Mouse (Mus musculus): Measurements from ENCODE around the gene Gatad2a. TPM values are rescaled to one million over a fixed set of nuclear protein-coding genes. Genes with fewer than 3 reads are reported as not detected.

The Gatad2a gene
- total RNA-seq, 2 experiments from 2014 or later: 30.7 TPM

DNA sequence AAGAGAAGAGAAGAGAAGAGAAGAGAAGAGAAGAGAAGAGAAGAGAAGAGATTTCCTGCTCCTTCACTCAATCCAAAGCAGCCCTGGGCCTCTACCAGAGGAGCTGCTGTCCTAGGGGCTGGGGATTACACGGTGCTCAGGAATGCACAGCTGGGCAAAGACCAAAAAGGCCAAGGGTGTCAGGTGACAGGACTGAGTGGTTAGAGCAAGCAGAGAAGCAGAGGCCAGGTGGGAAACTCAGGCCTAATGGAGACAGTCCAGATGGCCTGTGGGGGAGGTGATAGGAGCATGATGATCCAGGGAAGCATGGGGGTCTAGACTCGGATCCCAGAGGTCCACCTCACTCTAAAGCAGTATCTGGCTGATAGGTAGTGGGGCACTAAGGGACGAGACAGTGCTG is 56.6 kb downstream of the Gatad2a start:
- DNase-seq (ENCODE audit: extremely low spot score in 1 of 2, low spot score in 1 of 2): no peak

DNA sequence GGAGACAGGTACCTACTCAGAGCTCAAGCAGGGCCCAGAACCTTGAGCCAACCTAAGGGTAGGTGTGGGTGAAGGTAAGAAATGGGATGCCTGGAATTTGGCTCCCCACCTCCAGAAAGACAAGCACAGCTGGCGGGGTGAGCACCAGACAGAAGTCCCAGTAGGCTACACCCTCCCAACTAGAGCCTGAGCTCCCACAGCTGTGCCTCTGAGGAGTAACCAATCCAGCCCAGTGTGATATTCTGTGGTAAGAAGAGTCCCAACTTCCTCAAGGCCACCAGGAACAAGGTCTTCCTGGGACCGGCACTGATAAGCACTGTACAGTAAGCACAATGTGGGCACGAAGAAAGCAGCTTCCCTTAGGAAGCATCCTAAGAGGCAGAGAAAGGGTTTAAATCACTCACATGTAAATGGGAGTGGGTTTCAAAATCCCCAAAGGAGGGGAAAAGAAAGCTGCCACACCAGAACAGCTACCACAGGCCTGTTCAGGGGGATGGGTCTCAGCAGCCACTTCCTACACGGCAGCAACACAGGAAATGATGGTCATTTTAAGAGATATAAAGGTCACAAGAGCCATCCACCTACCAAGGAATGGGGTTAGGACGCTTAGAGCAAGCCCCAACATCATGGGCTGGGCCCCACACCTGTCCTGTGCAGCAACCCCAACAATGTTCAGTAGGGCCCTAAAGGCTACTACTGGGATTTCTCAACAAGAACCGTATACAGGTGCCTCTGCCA is 57.8 kb downstream of the Gatad2a start:
- no peak for DNase-seq (ENCODE audit: extremely low spot score in 1 of 2, low spot score in 1 of 2)

DNA sequence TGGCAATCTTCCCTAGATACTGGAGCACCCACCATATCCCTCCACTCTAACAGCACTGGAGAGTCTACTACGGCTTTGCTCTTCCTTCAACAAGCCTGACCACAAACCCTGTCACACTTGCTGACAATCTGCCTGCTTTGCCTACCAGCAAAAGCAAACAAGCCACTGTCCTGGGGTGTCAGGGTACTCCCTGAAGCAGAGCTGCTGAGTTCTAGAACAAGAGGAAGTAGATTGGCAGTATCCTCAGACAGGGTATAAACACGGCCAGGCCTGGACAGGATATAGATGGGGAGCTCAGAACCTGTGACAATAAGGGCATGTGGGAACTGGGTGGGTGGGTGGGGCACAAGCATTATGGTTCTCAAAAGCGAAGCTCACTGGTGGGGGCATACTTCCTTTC is 58.7 kb downstream of the Gatad2a start:
- no peak for DNase-seq (ENCODE audit: extremely low spot score in 1 of 2, low spot score in 1 of 2)

DNA sequence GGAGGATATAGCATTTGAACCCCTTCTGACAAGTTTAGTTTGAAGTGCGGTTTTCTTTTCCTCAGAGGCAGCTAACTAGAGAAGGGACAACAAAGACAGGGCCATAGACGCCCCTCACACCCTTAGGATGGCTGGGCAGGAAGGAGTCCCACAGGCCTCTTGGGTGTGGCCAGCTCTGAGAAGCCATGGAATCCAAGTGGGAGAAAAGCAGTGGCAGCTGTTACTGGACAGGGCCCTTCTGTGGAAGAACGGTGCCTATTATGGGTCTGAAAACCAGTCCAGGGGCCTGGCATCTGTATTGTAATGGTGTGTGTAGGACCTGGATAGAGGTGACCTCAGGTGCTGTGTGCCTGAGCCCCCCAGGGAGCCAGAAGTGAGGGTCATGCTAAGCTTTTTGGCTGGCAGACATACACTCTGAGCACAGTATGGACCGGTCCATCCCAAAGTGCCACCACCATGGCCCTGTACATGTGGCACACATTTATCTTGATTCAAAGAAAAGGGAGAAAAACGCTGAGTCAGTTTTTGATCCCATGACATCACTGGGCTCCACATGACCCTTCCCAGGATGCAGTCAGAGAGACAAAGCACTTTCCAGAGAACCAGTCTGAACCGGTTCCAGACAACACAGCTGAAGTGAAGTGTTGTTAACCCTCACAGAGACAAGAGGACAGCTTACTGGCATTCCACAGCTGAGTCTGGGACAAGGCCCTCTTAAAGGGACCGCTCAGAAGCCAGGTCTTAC is 60.0 kb downstream of the Gatad2a start:
- no peak for DNase-seq (ENCODE audit: extremely low spot score in 1 of 2, low spot score in 1 of 2)

DNA sequence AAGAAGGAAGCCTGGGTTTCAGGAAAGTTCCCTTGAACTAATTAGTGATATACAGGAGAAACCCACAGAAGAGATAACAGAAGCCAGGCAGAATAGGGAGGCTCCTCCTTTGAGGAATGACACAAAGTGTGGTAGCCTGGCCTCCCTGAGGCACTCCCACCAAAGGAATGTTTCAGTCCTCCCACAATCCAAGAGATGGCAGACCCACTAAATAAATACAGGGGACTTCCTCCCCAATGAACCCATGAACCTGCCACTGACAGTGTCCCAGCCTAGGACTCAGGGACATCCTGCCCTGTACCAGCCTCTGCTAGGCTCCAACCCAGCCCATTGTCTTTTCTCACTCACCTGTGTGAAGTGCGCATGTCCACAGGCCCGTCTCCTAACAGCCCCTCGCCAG is 60.8 kb downstream of the Gatad2a start:
- no peak for DNase-seq (ENCODE audit: extremely low spot score in 1 of 2, low spot score in 1 of 2)

DNA sequence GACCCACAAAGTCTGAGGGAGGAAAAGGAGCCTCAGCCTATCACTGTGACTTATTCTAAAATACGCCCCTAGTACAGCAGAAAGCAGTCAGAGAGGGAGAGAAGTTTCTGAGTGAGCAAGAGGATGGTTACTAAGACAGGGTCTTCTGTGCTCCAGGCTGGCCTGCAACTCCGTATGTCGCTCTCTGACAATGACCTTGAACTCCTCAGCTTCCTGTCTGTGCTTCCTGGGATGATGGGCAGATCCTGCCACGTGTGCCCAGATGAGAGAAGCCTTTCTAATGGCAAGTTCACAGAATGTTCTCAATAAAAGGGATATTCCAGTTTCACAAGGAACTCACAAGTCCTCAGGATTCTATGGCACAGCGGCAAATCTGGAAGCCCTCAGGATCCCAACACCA is 61.6 kb downstream of the Gatad2a start:
- no peak for DNase-seq (ENCODE audit: extremely low spot score in 1 of 2, low spot score in 1 of 2)

DNA sequence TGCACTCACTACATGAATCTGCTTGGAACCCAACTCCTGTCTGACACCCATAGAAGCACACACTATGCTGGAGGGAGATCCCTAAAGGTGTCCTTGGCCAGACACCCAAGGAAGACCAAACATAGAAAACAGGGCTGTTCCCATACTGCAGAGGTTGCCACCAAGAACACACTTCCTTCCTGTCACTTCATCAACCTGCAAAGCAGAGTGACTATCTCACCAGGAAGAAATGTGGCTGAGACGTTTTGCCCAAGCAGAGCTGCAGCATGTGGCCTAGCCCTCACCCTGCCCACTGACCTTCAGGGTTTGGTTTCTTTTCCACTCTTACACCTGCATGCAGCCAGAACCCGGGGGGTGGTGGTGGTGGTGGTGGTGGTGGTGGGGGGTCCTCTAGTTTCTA is 62.4 kb downstream of the Gatad2a start:
- no peak for DNase-seq (ENCODE audit: extremely low spot score in 1 of 2, low spot score in 1 of 2)

DNA sequence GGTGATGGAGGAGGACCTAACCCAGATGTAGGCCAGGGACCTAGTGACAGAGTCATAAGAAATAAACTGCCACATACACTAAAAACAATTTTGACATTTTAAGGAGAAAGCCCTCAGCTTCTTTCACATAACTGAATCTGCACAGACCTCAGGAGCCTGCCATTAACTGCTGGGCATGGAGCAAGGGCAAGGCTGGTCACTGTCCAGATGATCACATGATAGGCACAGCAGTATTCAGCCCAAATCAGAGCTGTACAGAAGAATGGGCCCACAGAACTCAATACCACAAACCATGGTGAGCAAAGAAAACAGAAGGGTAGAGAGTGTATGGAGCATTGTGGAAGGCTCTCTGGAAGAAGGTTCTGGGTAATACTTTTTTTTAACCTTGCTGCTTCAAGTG is 69.3 kb downstream of the Gatad2a start:
- no peak for DNase-seq (ENCODE audit: extremely low spot score in 1 of 2, low spot score in 1 of 2)

DNA sequence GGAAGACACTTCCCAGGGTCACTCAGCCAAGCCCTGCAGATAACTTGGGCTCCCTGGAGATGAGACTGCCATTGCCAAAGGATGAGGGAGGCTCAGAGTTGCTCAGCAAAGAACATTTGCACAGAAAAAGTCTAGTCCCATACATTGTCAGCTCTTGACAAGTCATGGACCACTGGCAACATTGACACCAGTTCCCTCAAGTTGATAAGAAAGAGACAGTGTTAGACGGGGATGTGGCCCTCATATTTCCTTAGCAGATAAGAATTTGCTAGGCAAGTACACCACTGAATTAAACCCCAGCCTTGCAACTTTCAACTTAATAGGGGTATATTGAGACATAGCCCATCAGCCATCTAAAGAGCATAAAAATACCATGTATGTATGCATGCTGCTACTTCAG is 72.2 kb downstream of the Gatad2a start:
- no peak for DNase-seq (ENCODE audit: extremely low spot score in 1 of 2, low spot score in 1 of 2)

DNA sequence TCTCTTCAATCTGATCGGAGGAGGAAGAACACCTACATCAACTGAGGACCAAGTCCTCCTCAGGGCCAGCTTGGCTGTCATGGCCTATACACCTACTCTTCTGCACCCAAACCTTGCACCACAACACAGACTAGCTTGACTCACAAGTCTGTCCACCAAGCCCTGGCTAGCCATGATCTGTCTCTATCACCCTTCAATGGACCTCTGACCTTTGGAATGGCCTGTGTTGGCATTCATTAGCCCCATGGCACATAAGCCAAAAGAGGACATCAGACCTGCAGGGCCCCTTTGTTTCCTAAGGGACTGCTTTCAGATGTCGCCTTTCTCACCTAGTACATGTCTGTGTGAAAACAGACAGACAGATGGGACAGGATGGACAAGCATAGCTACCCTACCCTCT is 75.0 kb downstream of the Gatad2a start:
- no peak for DNase-seq (ENCODE audit: extremely low spot score in 1 of 2, low spot score in 1 of 2)

DNA sequence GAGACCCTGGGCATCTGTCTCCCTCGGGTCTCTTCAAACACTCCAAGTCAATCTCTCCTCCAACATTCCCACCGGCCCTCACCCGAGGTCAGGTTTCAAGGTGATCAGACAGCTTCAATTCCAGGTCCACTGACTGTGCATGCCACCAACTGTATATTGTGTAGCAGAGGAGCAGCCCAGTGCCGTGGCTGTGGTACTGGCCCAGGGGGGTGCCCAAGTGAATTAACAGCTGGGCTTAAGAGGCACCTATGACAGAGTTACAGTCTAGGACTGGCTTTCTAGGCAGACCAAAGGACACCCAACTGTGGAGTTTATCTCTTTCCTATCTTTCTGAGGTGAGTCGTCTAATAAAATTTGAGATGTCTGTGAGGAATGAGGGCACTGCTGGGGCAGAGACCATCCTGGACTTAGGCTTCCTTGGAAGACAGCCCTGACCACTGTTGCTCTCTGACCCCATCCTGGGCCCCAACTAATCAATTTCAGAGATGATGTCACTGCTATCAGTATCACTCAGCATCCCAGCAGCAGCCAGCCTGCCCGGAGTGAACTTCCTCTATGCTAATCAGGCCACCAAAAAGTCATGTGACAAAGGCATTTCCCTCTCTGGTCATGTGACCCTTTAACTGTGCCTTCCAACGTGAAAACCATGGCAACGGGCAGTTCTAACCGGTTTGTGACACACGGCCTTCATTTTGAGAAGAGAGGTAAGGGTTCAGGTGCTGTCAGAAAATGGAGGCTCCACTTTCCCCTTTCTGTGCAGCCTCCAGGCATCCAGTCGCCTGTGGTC is 76.1 kb downstream of the Gatad2a start:
- DNase-seq (ENCODE audit: extremely low spot score in 1 of 2, low spot score in 1 of 2): no peak

DNA sequence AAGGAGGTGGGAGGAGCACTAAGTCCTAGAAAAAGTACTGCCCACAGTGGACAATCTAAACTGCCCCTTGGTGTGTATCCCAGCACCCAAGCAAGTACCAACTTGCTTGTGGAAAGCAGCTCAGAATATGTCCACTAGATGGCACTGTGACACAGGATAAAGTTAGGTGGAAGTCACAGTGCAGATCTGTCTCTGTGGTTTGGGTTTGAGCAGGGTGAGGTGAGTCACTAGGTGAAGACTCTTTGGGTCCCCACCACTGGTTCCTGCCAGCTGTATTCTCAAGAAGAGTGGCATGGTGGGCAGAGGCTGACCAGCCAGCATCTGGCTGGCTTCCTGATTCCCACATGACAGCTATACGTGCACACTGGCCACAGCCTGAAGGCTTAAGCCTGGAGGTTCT is 77.2 kb downstream of the Gatad2a start:
- peak; percentile 61 to 77 for DNase-seq (ENCODE audit: extremely low spot score in 1 of 2, low spot score in 1 of 2)

DNA sequence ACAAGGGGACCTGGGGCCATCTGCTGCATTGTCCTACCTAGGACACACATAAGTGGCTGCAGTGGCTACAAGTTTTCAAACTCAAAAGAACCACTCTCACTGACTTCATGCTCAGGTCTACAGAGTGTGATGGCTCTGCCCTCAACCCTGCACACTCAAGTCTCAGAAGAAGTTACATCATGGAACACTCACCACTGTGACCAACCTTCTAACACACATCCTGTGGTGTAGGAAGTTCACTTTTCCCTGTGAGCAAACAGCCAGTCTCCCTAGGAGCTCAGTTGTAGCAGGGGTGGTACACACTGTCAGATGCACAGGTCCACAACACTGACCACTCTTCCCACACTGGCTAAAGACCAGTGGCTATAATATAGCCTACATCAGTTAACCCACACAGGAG is 77.7 kb downstream of the Gatad2a start:
- DNase-seq (ENCODE audit: extremely low spot score in 1 of 2, low spot score in 1 of 2): no peak

DNA sequence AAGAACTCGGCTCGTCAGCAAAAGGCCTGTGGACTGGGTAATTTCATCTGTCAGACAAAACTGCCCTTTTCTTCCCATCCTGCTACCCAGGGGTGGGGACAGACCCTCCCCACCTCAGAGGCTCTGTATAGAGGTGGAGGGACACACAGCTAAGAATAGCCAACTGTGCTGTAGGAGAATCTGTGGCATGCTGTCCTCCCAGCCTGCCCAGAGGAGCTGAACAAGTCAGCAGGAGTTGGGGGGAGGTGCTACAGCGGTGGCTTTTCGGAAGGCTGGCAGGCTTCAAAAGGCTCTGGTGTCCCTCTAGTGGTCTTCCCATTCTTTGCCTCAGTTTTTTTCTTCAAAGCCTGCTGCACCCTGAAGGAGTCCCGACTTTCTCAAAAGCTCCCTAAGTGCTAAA is 80.4 kb downstream of the Gatad2a start:
- no peak for DNase-seq (ENCODE audit: extremely low spot score in 1 of 2, low spot score in 1 of 2)

DNA sequence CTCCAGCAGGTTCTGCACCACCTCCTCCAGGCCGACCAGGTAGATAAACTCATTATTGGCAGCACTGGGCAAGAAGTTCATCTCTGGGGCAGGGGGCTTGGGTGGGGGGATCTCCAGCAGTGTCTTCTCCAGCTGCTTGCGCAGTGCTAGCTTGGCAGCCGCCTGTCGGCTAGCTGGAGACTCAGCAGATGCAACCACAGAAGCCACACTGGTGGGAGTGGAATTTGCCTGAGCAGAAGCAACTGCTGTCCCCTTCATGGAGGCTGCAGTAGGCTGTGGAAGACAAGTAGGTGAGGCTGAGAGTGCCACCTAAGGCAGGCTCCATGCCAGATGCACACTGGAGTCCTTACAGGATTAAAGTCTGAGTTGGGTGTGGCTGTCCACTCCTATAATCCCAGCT is 81.7 kb downstream of the Gatad2a start:
- no peak for DNase-seq (ENCODE audit: extremely low spot score in 1 of 2, low spot score in 1 of 2)

DNA sequence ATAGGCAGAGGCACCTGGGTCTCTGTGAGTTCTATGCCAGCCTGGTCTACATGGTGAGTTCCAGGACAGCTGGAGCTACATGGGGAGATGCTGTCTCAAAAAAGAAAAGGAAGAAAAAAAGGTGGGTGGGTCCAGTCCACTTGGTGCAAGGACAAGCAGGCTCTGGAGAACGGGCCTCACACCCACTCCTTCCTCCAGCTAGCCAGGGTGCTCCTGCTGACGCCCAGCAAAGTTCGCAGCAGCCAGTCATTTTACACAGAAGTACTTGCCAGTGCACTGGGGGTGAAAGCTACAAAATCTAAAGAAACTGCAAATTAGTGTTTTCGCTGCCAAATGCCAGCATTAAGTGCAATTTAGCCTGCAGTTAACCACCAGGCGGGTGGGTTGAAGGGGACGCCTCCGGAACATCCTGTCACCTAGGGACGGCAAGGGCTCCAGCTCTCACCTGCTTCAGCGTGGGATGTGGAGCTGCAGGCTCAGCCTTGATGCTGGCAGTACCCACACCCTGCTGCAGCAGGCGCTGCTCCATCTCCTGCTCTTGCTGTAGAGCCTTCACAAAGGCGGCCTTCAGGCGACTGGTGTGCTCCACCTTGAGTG is 83.6 kb downstream of the Gatad2a start:
- DNase-seq (ENCODE audit: extremely low spot score in 1 of 2, low spot score in 1 of 2): no peak

DNA sequence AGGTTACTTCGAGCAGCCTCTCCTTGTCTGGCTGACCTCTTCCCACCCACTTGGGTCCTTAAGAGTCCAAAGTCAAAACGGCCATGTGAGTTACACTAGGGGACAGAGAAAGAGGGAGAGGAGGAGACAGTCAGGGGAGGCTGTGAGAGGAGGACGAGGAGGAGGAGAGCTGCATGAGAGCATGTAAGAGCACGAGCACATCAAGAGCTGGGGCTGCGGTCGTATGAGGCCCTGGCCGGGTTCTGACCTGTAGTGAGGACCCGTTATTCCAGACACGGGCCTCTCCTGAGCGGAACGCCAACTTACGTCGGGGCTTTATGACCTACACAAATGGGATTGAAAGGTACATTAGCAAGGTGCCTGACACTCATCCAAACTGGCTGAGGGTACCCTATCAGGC is 84.3 kb downstream of the Gatad2a start:
- no peak for DNase-seq (ENCODE audit: extremely low spot score in 1 of 2, low spot score in 1 of 2)

DNA sequence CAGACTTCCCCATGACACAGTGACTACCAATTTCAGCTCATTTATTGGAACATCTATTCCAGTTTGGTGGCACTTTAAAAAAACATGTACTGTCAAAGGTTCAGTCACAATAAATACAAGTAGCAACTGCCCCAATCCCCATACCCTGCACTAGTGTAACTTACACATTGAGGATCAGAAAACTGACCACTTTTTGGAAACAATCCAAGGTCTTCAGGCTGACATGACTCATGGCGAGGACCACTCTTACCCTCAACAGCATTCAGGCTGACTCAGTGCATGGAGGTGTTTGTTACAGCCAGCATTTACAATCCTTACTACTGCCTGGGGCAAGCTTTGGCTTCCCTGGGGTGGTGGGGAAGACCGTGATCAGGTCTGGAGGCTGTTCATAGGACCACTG is 89.1 kb downstream of the Gatad2a start:
- no peak for DNase-seq (ENCODE audit: extremely low spot score in 1 of 2, low spot score in 1 of 2)

DNA sequence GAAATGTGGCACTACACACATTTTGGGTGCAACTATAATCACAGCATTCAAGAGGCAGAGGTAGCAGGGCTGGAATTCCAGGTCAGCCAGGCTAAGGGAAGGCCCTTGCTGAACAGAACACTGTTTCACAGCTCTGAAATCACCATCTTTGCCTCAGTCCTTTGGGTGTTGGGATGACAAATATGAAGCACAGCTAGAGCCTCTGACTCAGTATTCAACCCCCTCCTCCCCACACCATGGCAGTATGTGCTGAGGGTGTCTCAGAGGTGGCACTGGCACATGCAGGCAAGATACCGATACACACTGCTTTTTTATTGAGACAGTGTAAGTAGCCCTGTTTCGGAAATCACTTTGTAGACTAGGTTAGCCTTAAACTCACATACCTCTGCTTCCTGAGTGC is 89.9 kb downstream of the Gatad2a start:
- DNase-seq (ENCODE audit: extremely low spot score in 1 of 2, low spot score in 1 of 2): no peak

DNA sequence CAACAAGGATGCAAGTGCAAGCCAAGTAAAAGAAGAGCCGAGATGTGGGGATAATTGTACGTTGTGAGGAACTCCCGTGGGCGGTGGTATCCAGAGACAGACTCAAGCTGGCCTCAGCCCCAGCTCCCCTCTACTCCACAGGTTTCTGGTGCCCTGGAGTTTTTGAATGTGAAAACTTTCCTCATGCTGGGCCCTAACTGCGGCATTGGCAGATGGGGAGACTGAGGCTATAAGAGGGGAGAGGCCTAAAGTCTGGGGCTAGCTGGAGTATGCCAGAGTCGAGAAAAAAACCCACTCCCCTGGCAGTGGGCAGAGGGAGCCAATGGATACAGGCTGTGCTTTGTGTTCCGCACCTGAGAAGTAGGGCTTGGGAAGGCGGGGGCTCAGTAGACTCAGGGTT is 92.1 kb downstream of the Gatad2a start:
- no peak for DNase-seq (ENCODE audit: extremely low spot score in 1 of 2, low spot score in 1 of 2)

DNA sequence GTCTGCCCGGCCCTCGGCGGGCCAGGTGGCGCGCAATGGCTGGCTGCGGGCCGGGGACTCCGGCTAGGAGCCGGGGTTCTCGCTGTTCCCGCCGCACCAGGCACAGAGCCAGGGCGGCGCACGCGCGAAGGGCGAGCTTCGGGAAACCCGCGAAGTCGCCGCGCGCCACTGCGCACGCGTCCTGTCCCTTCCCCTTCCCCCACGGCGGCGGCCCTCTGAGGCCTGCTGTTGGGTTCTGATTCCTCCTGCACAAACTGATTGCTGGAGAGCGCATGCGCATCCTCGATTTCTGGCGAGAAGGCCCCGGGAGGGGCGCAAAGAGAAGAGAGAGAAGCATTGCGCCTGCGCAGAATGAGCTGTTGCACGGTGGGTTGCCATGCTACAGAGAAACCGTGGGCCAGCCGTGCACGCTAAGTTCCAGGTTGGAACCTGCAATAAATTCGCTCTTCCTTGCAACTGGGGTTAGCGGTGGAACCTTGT is 93.1 kb downstream of the Gatad2a start:
- DNase-seq (ENCODE audit: extremely low spot score in 1 of 2, low spot score in 1 of 2): peak; percentile 96 to 97

Data from layer of hippocampus, postnatal 25 days (tissue).